Mouse (Mus musculus) embryo, embryonic 11.5 days (tissue): ENCODE results near the gene Vav3.

ENCODE experiments used
- DNase-seq: peaks from one replicate; pipeline ENCODE4 v3.0.0-alpha.2; 2012; ENCODE audit warnings: low read depth, low spot score

The Vav3 gene

DNA sequence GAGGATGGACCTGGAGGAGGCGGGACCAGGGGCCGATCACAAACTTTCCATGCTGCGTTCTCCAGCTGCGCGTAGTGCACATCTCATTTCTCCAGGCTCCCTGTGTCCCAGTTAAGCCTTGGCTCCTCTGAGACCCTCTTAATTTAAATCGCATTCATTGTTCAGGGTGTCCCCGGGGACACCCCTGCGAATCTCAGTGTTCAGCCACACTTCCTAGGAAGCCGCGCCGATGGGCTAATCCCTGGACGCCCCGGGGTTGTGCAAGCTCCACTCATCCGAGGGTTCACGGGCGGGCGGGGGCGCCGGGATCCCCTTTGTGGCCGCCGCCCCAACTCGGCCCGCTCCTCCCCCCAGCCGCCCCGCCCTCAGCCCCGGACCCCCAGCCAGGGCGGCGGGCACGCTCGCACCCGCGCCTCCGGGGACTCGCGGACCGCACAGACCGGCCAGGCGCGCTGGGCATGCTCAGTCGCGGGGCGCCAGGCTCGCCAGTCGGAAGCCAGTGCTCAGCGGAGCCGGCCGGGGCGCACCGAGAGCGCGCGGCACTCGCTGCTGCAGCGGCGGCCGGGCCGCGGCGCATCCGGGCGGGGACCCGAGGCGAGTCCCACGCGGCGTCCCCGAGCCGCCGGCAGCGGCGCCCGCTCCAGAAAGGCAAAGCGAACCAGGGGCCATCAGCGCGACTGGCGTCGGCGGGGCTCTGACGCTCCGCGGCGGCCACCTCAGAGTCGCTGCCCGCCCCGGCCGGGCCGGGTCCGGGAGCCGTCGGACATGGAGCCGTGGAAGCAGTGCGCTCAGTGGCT, at the start of gene Vav3:
Vav3 (plus strand) TSS at position 380 of the 797 bp plus-strand sequence.
- peak; percentile 44 for DNase-seq

DNA sequence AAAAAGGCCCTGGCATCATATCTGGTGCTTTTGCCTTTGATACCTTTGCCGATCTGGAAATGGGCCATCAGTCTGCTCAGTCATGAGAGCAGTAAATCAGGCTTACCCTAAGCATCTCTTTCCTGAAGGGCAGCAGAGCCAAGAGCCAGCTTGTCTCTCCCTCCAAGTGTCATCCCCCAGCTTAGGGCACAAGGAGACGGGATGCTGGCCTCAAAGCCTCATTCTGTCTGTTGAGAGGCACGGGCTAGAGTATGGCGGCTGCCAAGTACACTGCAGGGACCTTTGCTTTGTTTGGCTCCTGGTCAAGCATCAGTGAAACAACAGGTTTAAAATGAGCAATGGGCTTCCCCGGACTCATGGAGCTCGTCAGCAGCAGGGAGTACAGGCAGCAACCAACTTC, 41.6 kb upstream of the Vav3 start:
- DNase-seq = no peak

DNA sequence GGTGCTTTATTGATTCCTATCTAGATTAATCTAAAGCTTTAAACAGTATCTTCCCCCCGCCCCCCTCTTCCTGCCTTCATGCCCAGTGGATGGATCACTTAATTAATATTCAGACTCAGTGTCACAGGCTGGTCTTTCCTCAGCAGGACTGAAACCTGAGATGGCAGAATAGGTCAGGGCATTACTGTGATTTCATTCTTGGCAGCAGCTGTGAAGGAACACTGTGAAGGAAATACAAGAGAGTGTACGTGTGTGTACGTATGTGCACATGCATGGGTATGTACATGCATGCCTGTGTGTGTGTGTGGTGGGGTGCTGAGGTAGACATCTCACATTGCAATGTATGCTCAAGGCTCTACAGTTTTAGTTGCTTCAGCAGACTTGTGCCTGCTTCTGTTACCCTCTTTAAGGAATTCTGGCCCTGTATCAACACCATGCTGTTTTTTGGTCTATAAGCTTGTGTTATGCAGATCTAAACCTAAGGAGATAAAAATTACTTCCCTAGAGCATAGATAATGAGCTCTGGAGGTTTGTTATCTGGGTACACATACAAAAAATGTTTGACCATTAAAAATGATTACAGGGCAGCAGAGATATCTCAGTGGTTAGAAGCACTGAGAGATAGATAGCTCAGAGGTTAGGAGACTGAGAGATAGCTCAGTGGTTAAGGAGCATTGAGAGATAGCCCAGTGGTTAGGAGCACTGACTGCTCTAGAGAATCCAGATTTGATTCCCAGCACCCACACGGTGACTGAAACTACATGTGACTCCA, 41.0 kb upstream of the Vav3 start:
- no peak for DNase-seq

DNA sequence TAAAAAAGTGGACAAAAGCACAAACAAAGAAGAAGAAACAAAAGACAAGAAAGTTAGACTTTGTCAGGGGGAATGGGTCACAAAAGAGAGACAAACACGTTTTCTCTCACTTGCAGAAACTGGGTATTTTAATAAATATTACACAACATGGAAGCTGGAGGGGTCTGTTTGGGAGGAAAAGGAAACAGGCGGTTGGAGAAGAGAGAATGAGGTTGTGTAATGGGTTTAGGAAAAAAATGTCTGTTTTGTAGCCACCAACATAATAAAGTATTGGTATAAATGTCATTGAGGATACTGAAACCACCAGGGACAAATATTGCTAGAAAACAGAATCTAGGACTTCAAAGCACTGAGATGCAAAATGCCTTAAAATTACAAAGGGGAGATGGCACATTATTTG, 38.4 kb upstream of the Vav3 start:
- no peak for DNase-seq

DNA sequence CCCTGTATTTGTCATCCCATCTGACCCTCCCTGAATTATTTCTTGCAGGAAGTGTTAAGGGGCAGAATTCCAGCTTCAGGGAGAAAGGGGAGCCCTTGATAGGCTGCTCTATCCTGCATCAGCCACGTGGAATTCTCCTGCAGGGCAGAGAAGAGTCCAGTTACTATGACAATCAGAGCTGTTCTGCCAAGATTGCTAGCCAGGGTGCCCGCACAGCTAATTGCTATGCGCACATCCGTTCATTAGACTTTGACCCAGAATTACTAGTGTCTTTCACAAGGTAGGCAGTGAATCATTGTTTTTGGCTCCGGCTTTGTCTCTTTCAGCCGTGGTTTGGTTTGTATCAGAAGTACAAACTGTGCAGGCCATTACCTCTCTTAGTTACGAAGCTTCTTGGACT, 33.0 kb upstream of the Vav3 start:
- no peak for DNase-seq

DNA sequence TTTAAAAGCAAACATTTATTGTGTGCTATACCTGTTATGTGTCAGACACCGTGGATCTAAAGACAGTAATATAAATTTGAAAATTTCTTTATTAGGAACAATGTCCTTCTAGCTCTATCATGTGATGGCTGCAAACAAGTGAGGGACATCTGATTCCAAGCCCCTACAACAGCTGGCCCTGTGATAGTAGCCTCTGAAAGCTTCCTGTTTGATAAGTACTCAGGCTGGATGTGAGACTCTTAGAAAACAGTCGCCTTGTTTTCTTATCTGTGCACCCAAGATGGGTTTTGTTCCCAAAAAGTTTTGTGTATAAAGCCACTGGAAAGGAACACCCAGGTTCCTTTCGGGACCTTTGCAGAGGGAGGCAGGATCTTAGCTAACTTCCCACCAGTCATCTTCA, 32.0 kb upstream of the Vav3 start:
- no peak for DNase-seq

DNA sequence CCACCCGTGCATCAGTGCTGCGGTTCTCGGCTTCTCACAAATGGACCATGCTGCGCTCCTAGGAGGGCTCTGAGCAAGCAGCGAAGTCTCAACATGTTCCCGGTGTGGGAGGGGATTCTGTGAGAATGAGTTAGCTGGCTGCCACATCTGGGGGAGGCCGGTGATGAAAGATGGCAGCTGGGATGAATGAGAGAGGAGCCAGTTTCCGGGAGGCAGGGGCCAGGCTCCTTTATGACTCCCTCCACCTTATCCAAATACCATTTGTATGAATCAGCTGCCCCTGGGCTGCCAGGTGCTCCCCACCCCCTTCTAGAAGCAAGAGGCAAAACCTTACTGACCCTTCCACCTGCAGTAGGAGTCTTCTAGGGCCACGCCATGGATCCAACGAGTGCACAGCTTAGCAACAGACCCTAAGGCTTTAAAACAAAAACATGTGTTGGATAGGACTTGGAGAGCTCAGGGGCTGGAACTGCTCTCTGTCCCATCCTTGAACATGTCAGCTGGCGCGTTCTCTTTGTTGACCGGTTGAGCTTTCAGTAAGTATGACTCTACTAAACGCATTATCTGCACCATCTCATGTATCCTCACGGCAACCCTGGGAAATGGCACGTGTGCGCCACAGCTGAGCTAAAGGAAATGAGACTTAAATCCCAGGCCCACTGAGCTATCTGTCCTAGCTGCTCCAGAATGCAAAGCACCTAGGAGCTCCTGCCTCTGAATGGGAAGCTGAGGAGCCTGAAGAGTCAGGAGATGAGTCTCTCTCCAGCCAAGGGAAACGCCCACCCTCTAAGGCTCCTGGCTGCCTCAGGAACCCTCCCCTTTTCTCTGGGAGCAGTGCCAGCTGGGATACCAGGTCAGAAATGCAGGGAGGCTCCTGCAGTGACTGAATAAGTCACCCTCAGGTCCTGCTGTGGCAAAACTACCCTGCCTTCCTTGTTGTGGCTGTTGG, 30.9 kb upstream of the Vav3 start:
- DNase-seq = no peak

DNA sequence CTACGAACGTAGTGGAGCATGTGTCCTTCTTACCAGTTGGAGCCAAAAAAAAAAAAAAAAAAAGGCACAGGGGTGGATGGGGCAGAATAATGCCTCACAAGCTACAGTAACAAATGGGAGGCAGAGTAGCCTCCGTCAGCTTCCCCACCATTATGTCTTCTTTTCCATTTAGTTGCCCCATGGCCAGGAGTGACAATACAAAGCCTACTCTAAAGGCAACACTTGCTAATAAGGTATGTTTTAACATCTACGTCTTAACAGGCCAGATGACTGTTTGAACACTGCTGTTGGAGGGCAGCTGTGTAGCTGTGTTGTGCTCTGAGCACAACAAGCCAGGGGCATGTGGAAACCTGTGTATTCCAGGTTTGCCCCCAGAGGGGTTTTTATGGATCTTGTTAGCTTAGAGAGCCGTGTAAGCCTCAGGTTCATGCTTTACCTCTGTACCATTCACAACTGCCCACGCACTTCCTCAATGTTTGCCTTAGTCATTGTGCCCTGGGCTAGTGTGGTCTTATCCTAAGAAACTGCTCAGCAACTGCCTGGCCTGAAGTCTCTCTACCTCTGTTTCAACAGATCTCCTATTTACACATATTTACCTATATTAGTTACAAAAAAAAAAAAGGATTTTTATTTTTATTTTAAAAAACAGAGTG, 29.2 kb upstream of the Vav3 start:
- DNase-seq = no peak

DNA sequence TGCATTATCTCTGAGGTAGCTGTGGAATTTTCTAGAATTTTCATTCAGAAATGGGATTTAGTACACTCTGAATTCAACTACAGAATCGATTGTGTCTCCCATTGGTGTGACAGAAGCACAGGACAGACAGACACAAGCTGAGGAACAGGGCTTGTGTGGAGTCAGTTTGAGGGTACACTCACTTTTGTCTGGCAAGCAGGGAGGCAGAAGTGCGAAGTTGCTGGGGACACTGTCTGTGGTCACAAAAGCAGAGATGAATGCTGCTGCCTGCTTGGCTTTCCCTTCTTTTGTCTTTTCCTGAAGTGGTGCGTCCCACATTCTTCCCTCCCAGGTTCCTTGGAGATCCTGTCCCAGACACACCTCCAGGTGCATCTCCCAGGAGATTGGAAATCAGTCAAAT, 28.6 kb upstream of the Vav3 start:
- no peak for DNase-seq

DNA sequence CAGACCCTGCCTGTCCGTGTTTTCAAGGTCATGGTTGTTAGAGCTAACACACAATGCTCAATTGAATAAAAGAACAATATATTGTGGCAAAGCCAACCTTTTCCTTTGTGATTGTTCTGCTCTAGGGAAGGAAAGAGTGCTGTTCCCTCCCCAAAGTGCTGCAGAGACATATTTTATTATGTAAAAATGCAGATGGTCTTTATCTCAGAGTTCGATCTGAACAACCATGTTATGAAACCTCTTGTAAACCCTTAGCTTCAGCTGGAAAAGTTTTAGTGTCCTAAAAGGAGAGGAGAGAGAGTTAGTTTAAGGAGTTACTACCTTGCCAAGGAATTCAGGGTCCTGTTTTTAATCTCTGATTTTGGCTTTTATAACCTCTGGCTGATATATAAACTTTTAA, 27.0 kb upstream of the Vav3 start:
- DNase-seq = no peak

DNA sequence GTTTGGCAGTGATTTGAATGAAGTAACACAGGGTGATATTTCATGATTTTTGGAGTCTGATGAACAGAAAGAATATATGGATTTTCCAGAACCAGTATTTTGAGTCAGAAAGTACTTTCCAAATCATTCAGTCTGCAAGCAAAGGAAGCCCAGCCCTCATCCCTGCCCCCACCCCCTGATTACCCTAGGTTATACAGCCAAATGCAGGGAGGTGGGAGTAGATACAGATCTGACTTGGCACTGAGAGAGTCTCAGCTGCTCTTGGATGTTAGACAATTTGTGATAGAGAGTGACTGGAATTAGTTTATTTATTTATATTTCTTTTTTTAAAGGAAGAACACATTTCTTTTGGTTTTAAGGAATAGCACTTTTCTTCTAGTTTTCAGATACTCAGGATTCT, 18.2 kb upstream of the Vav3 start:
- DNase-seq = no peak

DNA sequence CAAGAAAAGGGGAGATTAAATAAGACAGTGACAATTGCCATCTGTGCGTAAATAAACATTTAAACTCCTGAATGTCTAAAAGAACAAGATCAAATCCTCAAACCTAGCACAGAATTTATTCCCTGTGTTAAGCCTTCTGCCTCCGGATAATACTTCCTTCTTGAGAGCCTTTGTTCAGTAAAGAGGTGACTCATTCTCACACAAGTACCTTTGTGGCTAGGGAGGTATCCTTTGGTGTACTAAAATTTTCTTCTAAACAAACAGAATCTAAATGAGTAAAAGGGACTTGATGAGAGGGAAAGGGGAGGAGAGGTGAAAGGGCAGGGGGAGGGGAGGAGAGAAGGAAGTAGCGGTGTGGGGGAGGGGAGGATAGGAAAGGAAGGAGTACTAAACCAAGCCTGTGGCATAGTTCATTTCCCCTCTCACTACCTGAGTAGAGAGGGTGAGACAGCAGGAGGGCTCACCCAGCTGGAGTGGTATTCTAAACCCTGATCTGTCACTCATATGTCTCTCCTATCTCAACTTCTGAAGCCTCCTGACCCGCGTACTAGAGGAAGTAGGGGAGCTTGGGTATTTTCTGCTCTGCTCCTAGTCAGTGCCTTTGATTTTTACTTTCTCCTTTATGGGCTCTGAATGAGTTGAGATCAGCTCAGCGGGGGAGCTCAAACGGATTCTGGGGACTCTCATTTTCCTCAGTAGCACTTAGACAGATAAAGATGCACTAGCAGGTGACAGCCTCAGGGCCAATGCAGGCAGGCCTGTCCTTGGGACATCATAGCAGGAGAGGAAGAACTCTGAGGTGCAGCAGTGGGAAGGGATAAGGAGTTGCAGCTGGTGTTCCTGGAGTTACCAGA, 16.8 kb upstream of the Vav3 start:
- no peak for DNase-seq

DNA sequence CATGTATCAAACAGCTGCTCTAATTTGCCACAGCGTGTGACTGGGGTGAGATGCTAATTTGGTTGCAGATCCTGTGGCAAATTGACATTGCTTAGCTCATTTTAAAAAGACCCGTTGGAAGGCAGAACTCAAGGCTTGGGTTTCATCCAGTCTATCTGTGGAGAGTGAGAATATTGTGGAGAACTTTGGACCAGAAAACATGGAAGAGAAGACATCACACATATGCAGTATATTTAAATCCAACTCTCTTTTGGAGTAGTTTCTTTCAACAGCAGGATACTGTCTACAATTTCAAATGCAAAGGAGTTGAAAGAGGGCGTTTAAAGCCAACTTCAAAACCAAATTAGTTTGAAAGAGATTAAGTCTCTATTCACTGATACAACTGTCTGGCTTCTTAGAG, 13.3 kb upstream of the Vav3 start:
- DNase-seq = no peak

DNA sequence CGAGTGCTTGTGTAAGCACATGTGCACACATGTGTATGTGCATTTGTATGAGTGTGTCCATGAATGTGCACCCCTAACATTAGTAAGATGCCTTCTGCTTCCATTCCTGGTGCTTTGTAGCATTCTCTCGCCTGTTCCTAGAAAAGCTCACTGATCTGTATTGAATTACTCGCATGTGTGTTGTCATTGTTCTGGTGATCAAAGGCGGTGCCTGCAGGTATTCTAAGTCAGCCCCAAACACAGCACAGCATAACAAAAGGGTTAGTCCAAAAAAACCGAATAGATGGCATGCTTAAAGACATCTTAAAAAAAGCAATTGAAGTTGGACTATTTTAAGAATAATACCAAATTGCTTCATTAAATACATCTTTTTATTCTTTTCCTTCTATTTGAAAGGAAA, 7.7 kb upstream of the Vav3 start:
- DNase-seq = no peak

DNA sequence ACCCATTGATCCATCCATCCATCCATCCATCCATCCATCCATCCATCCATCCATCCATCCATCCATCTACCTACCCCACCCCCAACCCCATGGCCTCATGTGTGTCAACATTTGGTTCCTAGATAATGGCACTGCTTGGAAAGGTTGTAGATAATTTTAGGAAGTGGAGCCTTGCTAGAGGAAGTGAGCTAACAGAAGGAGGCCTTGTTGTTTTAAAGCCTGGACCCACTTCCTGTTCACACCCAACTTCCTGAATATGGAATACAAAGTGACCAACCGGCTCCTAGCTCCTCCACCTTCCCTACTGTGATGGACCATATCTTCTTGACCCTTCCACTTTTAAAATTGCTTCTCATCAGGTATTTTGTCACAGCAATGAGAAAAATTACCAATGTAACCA, 5.0 kb upstream of the Vav3 start:
- DNase-seq = no peak

DNA sequence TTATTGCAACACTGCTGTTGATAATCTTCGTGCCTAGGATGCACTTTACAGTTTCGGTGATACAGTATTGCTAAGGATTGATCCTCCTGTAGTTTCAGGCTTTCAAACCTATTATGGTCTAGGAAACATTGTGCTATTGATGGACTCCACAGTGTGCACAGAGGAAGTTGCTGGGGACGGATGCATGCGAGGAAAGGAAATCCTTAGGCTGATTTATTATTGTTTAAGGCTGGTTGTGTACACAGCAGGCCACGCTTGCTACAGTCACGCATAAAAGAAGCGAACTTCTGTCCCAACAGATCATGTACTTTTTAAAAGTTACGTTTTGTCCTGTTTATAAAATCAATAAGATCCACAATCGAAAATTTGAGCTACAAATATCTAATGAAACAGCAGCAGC, 1.2 kb upstream of the Vav3 start:
- no peak for DNase-seq

DNA sequence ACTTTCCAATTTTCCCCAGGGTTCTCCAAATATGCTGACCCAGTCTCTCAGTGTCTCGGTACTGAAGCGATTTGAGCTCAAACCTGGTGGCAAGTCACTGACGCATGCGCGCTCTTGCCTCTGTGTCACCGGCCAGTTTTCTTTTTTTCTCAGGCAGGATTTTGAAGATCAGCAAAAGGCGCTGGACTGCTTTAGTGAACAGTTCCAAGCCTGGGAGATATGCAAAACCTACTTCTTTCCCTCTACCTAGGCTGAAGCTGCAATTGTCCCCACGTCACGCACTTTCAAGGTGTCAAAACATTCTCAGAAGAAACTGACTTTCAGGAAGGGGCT, 546 bp upstream of the Vav3 start:
- DNase-seq = peak; percentile 55

DNA sequence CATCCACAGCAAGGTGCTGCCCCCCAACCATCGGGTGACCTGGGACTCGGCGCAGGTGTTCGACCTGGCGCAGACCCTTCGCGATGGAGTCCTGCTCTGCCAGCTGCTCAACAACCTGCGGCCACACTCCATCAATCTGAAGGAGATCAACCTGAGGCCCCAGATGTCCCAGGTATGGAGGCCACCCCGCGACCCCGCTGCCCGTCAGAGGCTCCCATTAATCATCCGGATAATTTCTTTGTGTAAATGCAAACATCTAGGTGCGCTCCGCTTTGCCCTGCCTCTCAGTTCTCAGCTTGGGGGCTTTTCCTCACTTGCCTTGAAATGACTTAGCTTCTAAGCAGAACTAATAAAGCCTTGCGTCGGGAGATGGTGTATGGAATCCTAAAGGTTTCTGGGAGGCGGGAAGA, 623 bp downstream of the Vav3 start:
- peak; percentile 20 for DNase-seq

DNA sequence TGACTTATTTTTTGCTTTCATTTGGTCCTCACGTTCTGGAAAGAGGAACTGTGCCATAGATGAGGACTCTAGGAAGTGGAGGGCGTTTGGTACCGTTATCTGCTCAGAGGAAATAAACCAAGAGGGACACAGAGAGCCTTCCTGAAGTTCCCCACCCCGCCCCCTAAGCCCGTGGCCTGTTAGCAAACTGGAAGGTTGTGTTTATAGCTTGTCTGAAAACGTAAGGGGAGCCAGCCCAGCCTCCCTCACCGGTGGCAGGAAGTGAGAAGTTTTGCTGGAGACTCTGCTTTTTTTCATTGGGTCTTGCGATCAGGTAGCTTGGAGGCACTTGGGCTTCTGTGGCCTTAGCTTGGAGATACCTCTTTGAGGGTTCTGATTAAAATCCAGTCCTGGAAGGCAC, 1.2 kb downstream of the Vav3 start:
- DNase-seq = no peak

DNA sequence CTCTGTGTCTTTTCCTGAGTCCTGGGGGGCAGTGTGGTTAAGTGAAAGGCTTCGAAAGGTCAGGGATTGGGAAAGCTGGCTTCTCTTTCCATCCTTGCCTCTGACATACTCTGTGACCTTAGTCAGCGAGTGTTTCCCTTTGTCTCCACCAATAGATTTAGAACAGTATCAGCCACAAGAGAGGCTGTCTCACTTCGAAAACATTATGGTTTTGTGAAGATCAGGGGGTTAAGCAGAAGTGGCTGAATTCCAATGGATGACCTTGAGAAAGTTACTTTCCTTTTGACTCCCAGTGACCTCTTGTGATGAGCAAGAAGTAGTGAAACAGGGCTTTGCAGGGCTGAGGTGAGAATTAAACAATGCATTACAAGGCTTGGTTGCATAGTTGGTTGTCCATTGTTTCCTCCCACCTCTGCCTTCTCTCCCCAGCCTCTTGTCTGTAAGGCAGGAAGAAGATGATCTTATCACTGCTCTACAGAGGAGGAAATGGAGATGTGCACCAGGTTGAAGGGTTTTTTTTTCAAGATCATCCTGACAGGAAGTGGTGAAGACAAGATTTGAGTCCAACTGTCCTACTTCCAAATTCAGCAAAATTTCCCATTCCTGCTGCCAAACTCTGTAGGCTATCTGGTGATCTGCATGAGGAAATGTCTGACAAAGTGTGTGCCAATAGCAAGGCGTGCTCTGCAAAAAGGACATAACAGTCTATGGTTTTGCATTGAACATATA, 11.7 kb downstream of the Vav3 start:
- DNase-seq = no peak
